ENCODE assay signal across 11 mouse cellular contexts in genomic region chr19:58118864-58119263, GRCm38 (mm10).
DNase-seq lines count a peak whose midpoint lies in the region; ATAC-seq and TF ChIP-seq lines count a peak whose summit lies in the region.
"Had no signal": no experiment of that assay in that cellular context is flagged by ENCODE, and none has a peak within 500 bp of the region (broad histone marks: within the 10 kb centered on the region; RNA-seq: fewer than 3 reads in every experiment).

No protein-coding gene starts in this region.

- dilution Hi-C loops in CH12.LX (cut with MboI; ENCODE audit: extremely low pct_ligation_motif_present, extremely low pct_unique_long_range_greater_than_20kb, low sequenced_read_pairs): no loop called here

- no peak overlapping the region for H3K4me2 ChIP-seq in intestine, embryonic 14.5 days (ENCODE audit: low read length)
- no peak overlapping the region for H3K4me2 ChIP-seq in intestine, embryonic 15.5 days (replicated peaks)
- H3K4me2 ChIP-seq in CH12.LX (ENCODE audit: insufficient read depth, low read depth, poor library complexity, severe bottlenecking): no peak overlapping the region
- H3K4me2 ChIP-seq: heart, embryonic 11.5 days had no signal

- no peaks in the 10 kb centered on the region for H3K27me3 ChIP-seq in intestine, embryonic 14.5 days (replicated peaks; ENCODE audit: control insufficient read depth, insufficient read depth, low read length)
- no peaks in the 10 kb centered on the region for H3K27me3 ChIP-seq in intestine, embryonic 15.5 days (replicated peaks)
- no peaks in the 10 kb centered on the region for H3K27me3 ChIP-seq in CH12.LX (replicated peaks)
- H3K27me3 ChIP-seq: forebrain, embryonic 15.5 days had no signal

- TF ChIP-seq CTCF in CH12.LX (conservative IDR thresholded peaks at IDR 0.05 in 1 of 2, IDR thresholded peaks at IDR 0.05 in 1 of 2; ENCODE audit: low read depth in 2 of 2, low read length in 2 of 2): no peak
- TF ChIP-seq CTCF in gastrocnemius, adult 2 months (IDR thresholded peaks at IDR 0.05): no peak

- in situ Hi-C loops in CH12.LX (cut with MboI; ENCODE audit: low pct_ligation_motif_present, low pct_unique_long_range_greater_than_20kb, low sequenced_read_pairs): no loop called here

- H3K27ac ChIP-seq in intestine, embryonic 14.5 days (ENCODE audit: low read depth): peak overlapping the region; percentile 48; the same call in 1 of the 2 replicates
- H3K27ac ChIP-seq in intestine, embryonic 15.5 days: no peak overlapping the region
- no peak overlapping the region for H3K27ac ChIP-seq in CH12.LX (ENCODE audit: insufficient read depth, low read depth)
- no peak overlapping the region for H3K27ac ChIP-seq in gastrocnemius, adult 2 months

- H3K4me1 ChIP-seq in intestine, embryonic 14.5 days (replicated peaks; ENCODE audit: control insufficient read depth, insufficient read depth, low read length): peaks cover 17% of the 10 kb centered on the region
- H3K4me1 ChIP-seq in intestine, embryonic 15.5 days (replicated peaks): peaks cover 5% of the 10 kb centered on the region; the same call in 1 of the 2 replicates
- H3K4me1 ChIP-seq in CH12.LX (ENCODE audit: control insufficient read depth in 1 of 2, insufficient read depth in 2 of 2): peaks cover 0 to 7% of the 10 kb centered on the region in 2 experiments; a peak in 2 of 4 replicates

- TF ChIP-seq EP300 in CH12.LX (IDR thresholded peaks at IDR 0.05; ENCODE audit: low read length): no peak

- WGBS in intestine, embryonic 14.5 days: 75% methylated on average over 11 of the region's 11 CpGs
- WGBS in intestine, embryonic 15.5 days: 72% methylated on average over 11 of the region's 11 CpGs

- no peak overlapping the region for H3K9ac ChIP-seq in intestine, embryonic 14.5 days (ENCODE audit: low read length)
- no peak overlapping the region for H3K9ac ChIP-seq in intestine, embryonic 15.5 days
- H3K9ac ChIP-seq in CH12.LX (ENCODE audit: insufficient read depth, low read depth): no peak overlapping the region
- H3K9ac ChIP-seq: forebrain, embryonic 15.5 days; liver, postnatal 0 days had no signal

- DNase-seq in intestine, embryonic 14.5 days (ENCODE audit: low spot score): no peak
- DNase-seq in CH12.LX (ENCODE audit: extremely low read depth): no peak
- DNase-seq in adrenal gland, postnatal 10 days: peak; percentile 27
- no peak for DNase-seq in urinary bladder, postnatal 25 days (ENCODE audit: low spot score)
- DNase-seq in gastrocnemius, adult 2 months: no peak
- DNase-seq: liver, postnatal 0 days had no signal

- intact Hi-C loops in gastrocnemius, adult 2 months (cut with DNase I): no loop called here

- H3K36me3 ChIP-seq in intestine, embryonic 14.5 days (ENCODE audit: control insufficient read depth, insufficient read depth, low read length): 0 out of 2 replicates have a peak, but pooled peaks cover 3% of the 10 kb centered on the region
- H3K36me3 ChIP-seq in intestine, embryonic 15.5 days: no peaks in the 10 kb centered on the region
- peaks cover 0 to 3% of the 10 kb centered on the region in 2 experiments for H3K36me3 ChIP-seq in CH12.LX (replicated peaks in 1 of 2; ENCODE audit: control insufficient read depth in 1 of 2, insufficient read depth in 1 of 2, low read length in 1 of 2)
- H3K36me3 ChIP-seq: forebrain, embryonic 15.5 days had no signal

- no peaks in the 10 kb centered on the region for H3K9me3 ChIP-seq in intestine, embryonic 14.5 days (ENCODE audit: control insufficient read depth, low read length)
- H3K9me3 ChIP-seq in intestine, embryonic 15.5 days: no peaks in the 10 kb centered on the region
- H3K9me3 ChIP-seq in CH12.LX (replicated peaks; ENCODE audit: low read length): no peaks in the 10 kb centered on the region
- H3K9me3 ChIP-seq: forebrain, embryonic 15.5 days had no signal

- H3K79me2 ChIP-seq in CH12.LX (replicated peaks; ENCODE audit: control insufficient read depth, extremely low read depth, insufficient read depth, poor library complexity, severe bottlenecking): no peaks in the 10 kb centered on the region

- TF ChIP-seq POLR2A in CH12.LX (IDR thresholded peaks at IDR 0.05; ENCODE audit: low read depth, low read length): no peak

- H3K4me3 ChIP-seq in intestine, embryonic 14.5 days (ENCODE audit: low read depth, low read length): no peak overlapping the region
- H3K4me3 ChIP-seq in intestine, embryonic 15.5 days (replicated peaks): no peak overlapping the region
- no peak overlapping the region for H3K4me3 ChIP-seq in CH12.LX (replicated peaks in 1 of 3; ENCODE audit: low read depth in 2 of 3, low read length in 2 of 3, poor library complexity in 1 of 3)
- no peak overlapping the region for H3K4me3 ChIP-seq in gastrocnemius, adult 2 months
- H3K4me3 ChIP-seq: forebrain, embryonic 15.5 days; megakaryocyte, embryonic 14.5 days had no signal

- no peak for TF ChIP-seq RAD21 in CH12.LX (IDR thresholded peaks at IDR 0.05; ENCODE audit: low read depth, low read length)

- ATAC-seq in intestine, embryonic 14.5 days (replicated peaks; ENCODE audit: low FRiP score, low TSS enrichment, low read depth): no peak
- no peak for ATAC-seq in intestine, embryonic 15.5 days
- 0 out of 2 replicates have a peak, but pooled peaks have one; percentile 9 for ATAC-seq in megakaryocyte progenitor cell, adult 5-6 weeks (replicated peaks; ENCODE audit: poor library complexity)
- ATAC-seq: liver, postnatal 0 days had no signal

TF ChIP-seq in CH12.LX, 34 proteins besides CTCF, POLR2A, EP300 and RAD21:
- TF ChIP-seq RCOR1 (conservative IDR thresholded peaks at IDR 0.05; ENCODE audit: low read depth, low read length) (no peak), MEF2A (IDR thresholded peaks at IDR 0.05; ENCODE audit: borderline replicate concordance, low read depth, low read length) (no peak), HCFC1 (IDR thresholded peaks at IDR 0.05; ENCODE audit: low read depth, low read length) (0 out of 2 replicates have a peak, but pooled peaks have one; percentile 25), CHD1 (IDR thresholded peaks at IDR 0.05; ENCODE audit: low read depth, low read length) (no peak)
